Mouse (Mus musculus) effector memory CD4-positive, alpha-beta T cell, adult 7 months (primary cell): ENCODE data around the gene Vmn2r58. TPM values are rescaled to one million over a fixed set of nuclear protein-coding genes. Genes with fewer than 3 reads are reported as not detected.

ENCODE experiments used
- polyA plus RNA-seq: library from polyadenylated mRNA; unstranded; fragments of 100-300 nt; shearing (Covaris generic); gene quantifications from one replicate; pipeline ENCODE4 v1.2.1, GENCODE M21; 2017

Gene Vmn2r58
- polyA plus RNA-seq, result not detected

GRCm38 (mm10) chr7:41872612-41873011 is at the start of gene Vmn2r58:
Gene Vmn2r58, minus strand, starts transcription at chr7:41872712.

Other genes starting within 250 kb of the Vmn2r58 start
- 10.8 TPM for gene Zfp788, start 239.5 kb downstream of the Vmn2r58 start, polyA plus RNA-seq
- gene Vmn2r59, start 186.3 kb upstream of the Vmn2r58 start, polyA plus RNA-seq, result 0.11 TPM
- 0.06 TPM for gene Vmn2r60, start 235.1 kb upstream of the Vmn2r58 start, polyA plus RNA-seq